Mouse (Mus musculus): ENCODE results near the gene Unc93a2. TPM values are rescaled to one million over a fixed set of nuclear protein-coding genes. Genes with fewer than 3 reads are reported as not detected.
A peak's percentile ranks its signal among the peaks of the same experiment; 100 is the strongest.
"Not testable (repeated sequence)": the region's sequence is repeated elsewhere in the genome, so short reads cannot be mapped to it uniquely, and the experiment has no call there.

Unc93a2 gene
- polyA plus RNA-seq, 1 experiment from 2014 or later: not detected

DNA sequence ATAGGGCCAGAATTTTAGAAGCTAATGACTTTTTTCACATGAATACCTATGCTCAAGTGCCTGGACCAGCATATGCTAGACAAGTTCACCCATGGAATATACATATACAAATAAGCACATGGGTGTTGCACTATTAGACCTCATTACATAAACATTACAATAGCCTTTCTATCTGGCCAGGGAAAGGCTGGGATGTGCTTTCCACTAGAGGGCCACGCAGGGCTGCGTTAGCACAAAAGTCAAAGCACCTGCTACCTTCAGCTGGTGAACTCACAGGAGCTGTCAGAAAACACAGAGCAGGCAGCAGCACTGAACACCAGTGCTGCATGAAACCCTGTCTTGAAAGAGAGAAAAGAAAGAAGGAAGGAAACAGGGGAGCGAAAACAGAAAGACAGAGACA is 7.4 kb downstream of the Unc93a2 start:
- 15% methylated on average over 2 of the region's 3 CpGs for WGBS
- H3K9ac ChIP-seq; H3K9me3 ChIP-seq (ENCODE audit: control insufficient read depth, low read length); DNase-seq (ENCODE audit: low spot score); H3K4me1 ChIP-seq (replicated peaks; ENCODE audit: control insufficient read depth, insufficient read depth, low read length); H3K36me3 ChIP-seq (replicated peaks; ENCODE audit: control insufficient read depth, insufficient read depth); H3K4me3 ChIP-seq (replicated peaks; ENCODE audit: low read length); H3K27me3 ChIP-seq (ENCODE audit: control insufficient read depth, insufficient read depth, low read length); H3K27ac ChIP-seq; ATAC-seq (ENCODE audit: low FRiP score); H3K4me2 ChIP-seq (replicated peaks): not testable (repeated sequence)

- not testable (repeated sequence) for H3K4me2 ChIP-seq (replicated peaks); H3K27ac ChIP-seq; H3K27me3 ChIP-seq (ENCODE audit: control insufficient read depth, insufficient read depth, low read length); H3K36me3 ChIP-seq (replicated peaks; ENCODE audit: control insufficient read depth, insufficient read depth); H3K4me3 ChIP-seq (replicated peaks; ENCODE audit: low read length); H3K9me3 ChIP-seq (ENCODE audit: control insufficient read depth, low read length); H3K4me1 ChIP-seq (replicated peaks; ENCODE audit: control insufficient read depth, insufficient read depth, low read length); DNase-seq (ENCODE audit: low spot score); H3K9ac ChIP-seq
- peak; percentile 42 for ATAC-seq (ENCODE audit: low FRiP score)
- WGBS: 91% methylated on average over 1 of the region's 3 CpGs
These were observed 8.1 kb downstream of the Unc93a2 start for GRCm38 (mm10) chr17:7376951-7377700.

GRCm38 (mm10) chr17:7371879-7372278 is 13.4 kb downstream of the Unc93a2 start, which contains the start of gene Gm49630:
Gene Gm49630 (minus strand): TSS chr17:7371979.
- not testable (repeated sequence) for H3K4me2 ChIP-seq (replicated peaks); H3K4me1 ChIP-seq (replicated peaks; ENCODE audit: control insufficient read depth, insufficient read depth, low read length); H3K27ac ChIP-seq; H3K4me3 ChIP-seq (replicated peaks; ENCODE audit: low read length); H3K36me3 ChIP-seq (replicated peaks; ENCODE audit: control insufficient read depth, insufficient read depth); DNase-seq (ENCODE audit: low spot score); H3K9me3 ChIP-seq (ENCODE audit: control insufficient read depth, low read length); H3K27me3 ChIP-seq (ENCODE audit: control insufficient read depth, insufficient read depth, low read length); H3K9ac ChIP-seq; ATAC-seq (ENCODE audit: low FRiP score)
- WGBS: 80% methylated on average over 2 of the region's 5 CpGs

DNA sequence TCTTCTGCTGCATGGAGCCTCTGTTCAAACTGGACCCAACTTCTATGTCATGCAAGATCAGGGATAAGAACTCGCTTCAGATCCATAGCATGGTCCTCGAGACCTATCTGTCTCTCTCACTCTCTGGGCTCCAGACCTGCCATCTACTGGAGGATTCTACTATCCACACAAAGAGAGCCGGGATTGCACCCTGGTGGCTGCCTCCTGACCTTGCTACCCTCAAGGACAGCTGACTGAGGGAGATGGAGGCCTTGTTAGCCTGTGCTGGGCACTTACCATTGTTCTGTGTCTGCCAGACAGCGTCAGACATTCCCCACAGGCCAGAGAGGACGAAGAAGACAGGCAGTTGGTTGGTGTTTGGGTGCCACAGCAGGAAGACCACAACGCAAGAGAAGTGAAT is 15.9 kb downstream of the Unc93a2 start:
- ATAC-seq (ENCODE audit: low FRiP score): not testable (repeated sequence)

GRCm38 (mm10) chr17:7366676-7367374 is 18.4 kb downstream of the Unc93a2 start:
- peak; percentile 72; the same call in 1 of the 2 replicates for ATAC-seq (ENCODE audit: low FRiP score)
- H3K4me2 ChIP-seq (replicated peaks); H3K4me1 ChIP-seq (replicated peaks; ENCODE audit: control insufficient read depth, insufficient read depth, low read length); H3K9me3 ChIP-seq (ENCODE audit: control insufficient read depth, low read length); H3K36me3 ChIP-seq (replicated peaks; ENCODE audit: control insufficient read depth, insufficient read depth); H3K27me3 ChIP-seq (ENCODE audit: control insufficient read depth, insufficient read depth, low read length); H3K27ac ChIP-seq; H3K9ac ChIP-seq; H3K4me3 ChIP-seq (replicated peaks; ENCODE audit: low read length): not testable (repeated sequence)
- peak; percentile 26 for DNase-seq (ENCODE audit: low spot score)
- WGBS: 19% methylated on average over 4 of the region's 7 CpGs

More for the DNA sequence above, 15.9 kb downstream of the Unc93a2 start:
- not testable (repeated sequence) for H3K4me2 ChIP-seq (replicated peaks); H3K4me3 ChIP-seq (replicated peaks; ENCODE audit: low read length); DNase-seq (ENCODE audit: low spot score); H3K27me3 ChIP-seq (ENCODE audit: control insufficient read depth, insufficient read depth, low read length); H3K9ac ChIP-seq; H3K4me1 ChIP-seq (replicated peaks; ENCODE audit: control insufficient read depth, insufficient read depth, low read length); H3K27ac ChIP-seq; H3K36me3 ChIP-seq (replicated peaks; ENCODE audit: control insufficient read depth, insufficient read depth); H3K9me3 ChIP-seq (ENCODE audit: control insufficient read depth, low read length)
- WGBS: 72% methylated on average over 5 of the region's 6 CpGs

GRCm38 (mm10) chr17:7366265-7366664 is 19.0 kb downstream of the Unc93a2 start:
- H3K27ac ChIP-seq; H3K4me3 ChIP-seq (replicated peaks; ENCODE audit: low read length); H3K9ac ChIP-seq; H3K9me3 ChIP-seq (ENCODE audit: control insufficient read depth, low read length); H3K36me3 ChIP-seq (replicated peaks; ENCODE audit: control insufficient read depth, insufficient read depth); DNase-seq (ENCODE audit: low spot score); H3K4me1 ChIP-seq (replicated peaks; ENCODE audit: control insufficient read depth, insufficient read depth, low read length); H3K27me3 ChIP-seq (ENCODE audit: control insufficient read depth, insufficient read depth, low read length); ATAC-seq (ENCODE audit: low FRiP score); H3K4me2 ChIP-seq (replicated peaks): not testable (repeated sequence)
- no CpG with 5 or more reads among the region's 1 CpGs for WGBS

DNA sequence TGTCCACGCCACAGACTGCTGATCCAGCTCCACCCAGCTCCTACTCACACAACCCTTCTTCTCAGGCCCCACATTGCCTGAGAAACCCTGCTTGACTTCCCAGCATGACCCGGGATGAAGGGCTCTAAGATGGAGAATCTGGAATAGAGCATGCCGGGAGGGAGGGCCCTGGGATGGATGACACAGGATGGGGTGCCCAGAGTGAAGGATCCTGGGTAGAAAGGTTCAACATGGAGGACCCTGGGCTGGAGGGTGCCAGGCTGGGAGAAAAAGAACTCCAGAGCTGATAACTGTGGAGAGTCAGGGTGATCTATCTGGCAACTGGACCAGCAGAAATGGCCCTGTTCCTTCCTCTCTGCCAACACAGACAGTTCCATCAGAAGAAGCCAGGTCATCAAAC is 19.6 kb downstream of the Unc93a2 start:
- H3K9me3 ChIP-seq (ENCODE audit: control insufficient read depth, low read length); DNase-seq (ENCODE audit: low spot score); H3K9ac ChIP-seq; H3K27ac ChIP-seq; H3K36me3 ChIP-seq (replicated peaks; ENCODE audit: control insufficient read depth, insufficient read depth); H3K4me3 ChIP-seq (replicated peaks; ENCODE audit: low read length); H3K4me1 ChIP-seq (replicated peaks; ENCODE audit: control insufficient read depth, insufficient read depth, low read length); H3K27me3 ChIP-seq (ENCODE audit: control insufficient read depth, insufficient read depth, low read length); H3K4me2 ChIP-seq (replicated peaks): not testable (repeated sequence)
- peak; percentile 21; the same call in 1 of the 2 replicates for ATAC-seq (ENCODE audit: low FRiP score)
- 100% methylated on average over 1 of the region's 3 CpGs for WGBS

DNA sequence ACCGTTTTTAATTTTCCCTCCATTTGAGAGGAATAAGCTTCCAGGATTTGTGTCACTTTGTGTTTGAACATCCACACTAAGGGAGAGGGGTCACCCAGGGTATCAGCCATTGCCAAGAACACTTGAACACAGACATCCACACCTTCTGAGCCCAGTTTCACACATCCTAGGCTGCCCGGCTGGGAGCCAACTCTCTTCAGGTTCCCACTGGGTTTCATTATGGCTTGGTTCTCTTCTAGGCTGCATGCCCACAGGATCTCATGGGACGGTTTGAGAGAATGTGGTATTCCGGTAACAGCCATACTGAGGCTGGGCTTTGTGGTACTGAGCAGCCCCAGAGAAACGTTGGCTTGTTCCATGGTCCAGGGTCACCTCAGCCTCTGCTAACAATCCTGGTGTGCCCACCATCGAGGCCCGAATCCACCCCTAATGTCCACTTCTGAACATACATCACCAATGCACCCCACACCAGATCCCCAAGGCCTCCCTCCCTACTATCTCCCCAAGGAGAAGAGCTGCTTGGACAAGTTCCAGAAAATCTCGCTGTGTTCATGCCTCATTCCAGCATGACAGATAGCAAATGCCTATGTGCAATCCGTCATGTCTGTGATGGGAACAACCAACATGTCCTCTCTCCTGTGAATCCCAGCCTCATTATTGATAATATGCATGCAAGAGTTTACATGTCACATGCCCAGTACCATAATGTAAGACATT is 24.4 kb downstream of the Unc93a2 start:
- 69% methylated on average over 8 of the region's 9 CpGs for WGBS
- H3K27ac ChIP-seq; H3K9ac ChIP-seq; H3K27me3 ChIP-seq (ENCODE audit: control insufficient read depth, insufficient read depth, low read length); H3K4me1 ChIP-seq (replicated peaks; ENCODE audit: control insufficient read depth, insufficient read depth, low read length); H3K36me3 ChIP-seq (replicated peaks; ENCODE audit: control insufficient read depth, insufficient read depth); H3K4me3 ChIP-seq (replicated peaks; ENCODE audit: low read length); DNase-seq (ENCODE audit: low spot score); ATAC-seq (ENCODE audit: low FRiP score); H3K4me2 ChIP-seq (replicated peaks); H3K9me3 ChIP-seq (ENCODE audit: control insufficient read depth, low read length): not testable (repeated sequence)

- H3K9ac ChIP-seq; H3K4me1 ChIP-seq (replicated peaks; ENCODE audit: control insufficient read depth, insufficient read depth, low read length); H3K9me3 ChIP-seq (ENCODE audit: control insufficient read depth, low read length); ATAC-seq (ENCODE audit: low FRiP score); H3K27me3 ChIP-seq (ENCODE audit: control insufficient read depth, insufficient read depth, low read length); H3K36me3 ChIP-seq (replicated peaks; ENCODE audit: control insufficient read depth, insufficient read depth); H3K4me2 ChIP-seq (replicated peaks); H3K4me3 ChIP-seq (replicated peaks; ENCODE audit: low read length); DNase-seq (ENCODE audit: low spot score); H3K27ac ChIP-seq: not testable (repeated sequence)
- 75% methylated on average over 4 of the region's 4 CpGs for WGBS
These were observed 25.5 kb downstream of the Unc93a2 start for GRCm38 (mm10) chr17:7359806-7360205.
